Mouse (Mus musculus) neural tube, embryonic 14.5 days (tissue): Measurements from ENCODE around the gene Pou5f2. TPM values are rescaled to one million over a fixed set of nuclear protein-coding genes. Genes with fewer than 3 reads are reported as not detected.

Experiments used
- ATAC-seq: fragments of 200-750 bp; cut with Nextera tagmentation; 2 replicates; pipeline ENCODE4 v1.8.0; 2017; ENCODE audit warnings: low read depth, mild to moderate bottlenecking, moderate TSS enrichment, moderate library complexity
- H3K27ac ChIP-seq: fragments of 300-500 bp; sonication (generic); 2 replicates; pipeline ENCODE4 v1.5.1; 2014; ENCODE audit warnings: low read depth, mild to moderate bottlenecking, control low read depth, low read length, moderate library complexity, mixed read lengths
- H3K27me3 ChIP-seq: fragments of 300-500 bp; sonication (generic); 2 replicates; pipeline ENCODE4 v1.6.1; 2014; ENCODE audit warnings: low read length; ENCODE audit not compliant: control insufficient read depth, insufficient read depth
- H3K36me3 ChIP-seq: fragments of 300-500 bp; sonication (generic); 2 replicates; pipeline ENCODE4 v1.6.1; 2014; ENCODE audit warnings: low read length, mixed read lengths; ENCODE audit not compliant: control insufficient read depth, insufficient read depth
- H3K4me1 ChIP-seq: fragments of 300-500 bp; sonication (generic); 2 replicates; pipeline ENCODE4 v1.6.1; 2014; ENCODE audit warnings: low read length; ENCODE audit not compliant: control insufficient read depth, insufficient read depth
- H3K4me2 ChIP-seq: fragments of 300-500 bp; sonication (generic); 2 replicates; pipeline ENCODE4 v1.6.1; 2014; ENCODE audit warnings: mild to moderate bottlenecking, low read depth, low read length, control low read depth
- H3K4me3 ChIP-seq: fragments of 300-500 bp; sonication (generic); 2 replicates; pipeline ENCODE4 v1.5.1; 2014; ENCODE audit warnings: low read depth, low read length, control low read depth, mixed read lengths
- H3K9ac ChIP-seq: fragments of 300-500 bp; sonication (generic); replicated peaks from 2 replicates; pipeline ENCODE4 v1.6.1; 2014; ENCODE audit warnings: low read depth, mild to moderate bottlenecking, control low read depth, low read length, mixed read lengths
- H3K9me3 ChIP-seq: fragments of 300-500 bp; sonication (generic); 2 replicates; pipeline ENCODE4 v1.6.1; 2016; ENCODE audit warnings: low read length; ENCODE audit not compliant: control insufficient read depth
- WGBS: fragments of 180-500 bp; shearing (Covaris S2); extraction: QIAGEN DNeasy Blood & Tissue Kit; methylation state at CpG from one replicate; pipeline ENCODE4 v1.1.7; 2014; 5-methylcytosine and 5-hydroxymethylcytosine counted together
- polyA plus RNA-seq: library from polyadenylated mRNA; unstranded; fragments of >200 nt; fragmentation: Nextera tagmentation; extraction: Ambion mirVana; gene quantifications from 2 replicates; pipeline ENCODE4 v1.2.1, GENCODE M21; 2014

Pou5f2 gene
- polyA plus RNA-seq, 1 experiment from 2014 or later, result 0.67 TPM

DNA sequence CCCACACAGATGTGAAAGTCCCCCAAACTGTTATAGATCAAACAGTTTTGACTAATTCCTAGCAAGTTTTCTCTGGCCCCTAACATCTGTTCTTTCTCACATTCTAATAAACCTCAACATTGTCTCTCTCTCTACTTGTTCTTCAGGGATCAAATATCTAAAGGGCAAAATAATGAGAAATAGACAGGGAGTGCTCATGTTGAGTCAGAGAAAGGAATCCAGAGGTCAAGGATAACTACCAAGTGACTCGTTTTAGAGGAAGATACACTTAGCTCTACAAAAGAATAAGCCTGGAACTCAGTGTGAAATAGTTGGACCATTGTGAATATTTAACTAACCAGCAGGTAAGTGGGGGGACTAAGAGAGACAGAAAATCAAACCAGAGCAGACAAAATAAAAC lies 8.1 kb downstream of the Pou5f2 start:
- Histone ChIP-seq H3K27me3 (no peaks in the 10 kb centered on the region), H3K9me3 (no peaks in the 10 kb centered on the region), H3K27ac (no peak overlapping the region), H3K4me2 (no peak overlapping the region), H3K36me3 (no peaks in the 10 kb centered on the region), H3K4me1 (no peaks in the 10 kb centered on the region), H3K4me3 (no peak overlapping the region), H3K9ac (no peak overlapping the region)
- 36% methylated on average over 1 of the region's 1 CpGs for WGBS
- ATAC-seq, result no peak

DNA sequence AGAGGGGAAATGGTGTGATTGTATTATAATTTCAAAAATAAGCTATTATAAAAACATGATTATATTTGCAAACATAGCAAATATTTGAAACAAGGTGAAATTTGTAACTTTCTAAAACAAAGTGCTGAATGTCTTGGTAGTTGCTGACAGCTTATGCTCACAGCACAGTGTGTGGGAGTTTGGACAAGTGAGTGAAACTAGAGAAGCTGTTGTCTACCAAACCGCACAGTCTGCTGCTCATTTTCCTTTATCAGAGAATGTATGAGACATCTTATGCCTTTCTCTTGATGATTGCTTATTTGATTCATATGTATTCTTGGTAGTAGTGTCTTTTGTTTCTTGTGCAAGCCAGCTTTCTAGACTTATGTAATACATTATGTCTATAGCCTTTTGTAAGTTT lies 12.5 kb downstream of the Pou5f2 start:
- 86% methylated on average over 1 of the region's 1 CpGs for WGBS
- Histone ChIP-seq H3K4me3 (no peak overlapping the region), H3K27ac (no peak overlapping the region), H3K9ac (no peak overlapping the region), H3K27me3 (no peaks in the 10 kb centered on the region), H3K36me3 (no peaks in the 10 kb centered on the region), H3K4me1 (no peaks in the 10 kb centered on the region), H3K9me3 (no peaks in the 10 kb centered on the region), H3K4me2 (no peak overlapping the region)
- ATAC-seq, result no peak

DNA sequence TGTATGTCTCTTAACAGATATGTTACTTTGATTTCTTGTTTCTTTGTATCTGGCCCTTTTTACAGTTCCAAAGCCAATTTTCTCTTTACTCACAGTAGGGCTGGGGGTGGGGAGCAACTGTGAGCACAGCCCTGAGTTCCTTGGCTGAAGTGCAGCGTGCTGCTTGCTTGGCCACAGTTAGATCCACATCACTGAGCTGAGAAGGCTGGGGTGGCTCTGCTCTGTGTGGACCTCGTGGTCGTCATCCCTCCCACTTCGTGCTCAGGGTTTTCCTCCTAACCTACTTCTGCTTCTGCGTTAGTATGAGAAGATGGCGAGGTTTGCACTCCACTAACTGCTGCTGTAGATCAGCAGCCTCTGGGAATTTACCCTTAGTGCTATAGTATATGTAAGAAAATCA lies 18.5 kb downstream of the Pou5f2 start:
- no peak; the same call in 1 of the 2 replicates for ATAC-seq
- Histone ChIP-seq H3K4me2 (no peak overlapping the region), H3K9ac (no peak overlapping the region), H3K4me3 (no peak overlapping the region), H3K4me1 (no peaks in the 10 kb centered on the region), H3K36me3 (no peaks in the 10 kb centered on the region), H3K27me3 (no peaks in the 10 kb centered on the region), H3K9me3 (no peaks in the 10 kb centered on the region), H3K27ac (no peak overlapping the region)
- 70% methylated on average over 6 of the region's 6 CpGs for WGBS

DNA sequence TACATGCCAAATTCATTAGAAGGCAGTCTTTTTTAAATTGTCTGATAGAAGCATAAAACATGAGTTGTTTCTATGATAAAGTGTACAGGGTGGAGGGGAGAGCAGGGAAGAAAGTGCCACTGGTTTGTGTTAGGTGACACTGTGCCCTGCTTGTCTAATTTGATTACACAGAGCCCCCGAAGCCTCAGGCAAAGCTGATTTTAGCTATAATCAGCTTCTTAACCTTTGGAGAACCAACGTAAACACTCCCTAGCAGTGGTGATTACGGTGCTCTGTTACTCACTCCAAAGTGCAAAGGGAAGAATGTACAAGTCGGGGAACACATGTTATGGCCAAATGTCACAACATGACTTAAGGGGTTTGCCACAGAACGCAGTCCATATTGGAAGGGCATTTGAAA lies 20.4 kb downstream of the Pou5f2 start:
- ATAC-seq, result no peak
- no peak overlapping the region for H3K4me2 ChIP-seq
- no peaks in the 10 kb centered on the region for H3K27me3 ChIP-seq
- 76% methylated on average over 5 of the region's 5 CpGs for WGBS
- H3K4me1 ChIP-seq, result no peaks in the 10 kb centered on the region
- no peak overlapping the region for H3K27ac ChIP-seq
- no peaks in the 10 kb centered on the region for H3K36me3 ChIP-seq
- no peak overlapping the region for H3K9ac ChIP-seq
- H3K9me3 ChIP-seq, result no peaks in the 10 kb centered on the region
- H3K4me3 ChIP-seq, result no peak overlapping the region

Other genes with a start within 250 kb of the Pou5f2 start
- 48.6 and 50.3 TPM in 2 replicates for gene Nr2f1, start 174.9 kb downstream of the Pou5f2 start, polyA plus RNA-seq